Mouse (Mus musculus) hindlimb bud, embryonic 11.5 days (tissue): ENCODE results near the gene Sun1.

ENCODE experiments used
- DNase-seq: peaks from one replicate; pipeline ENCODE4 v3.0.0-alpha.2; 2012; ENCODE audit warnings: low read depth, low spot score; ENCODE audit errors: extremely low spot score

Gene Sun1

DNA sequence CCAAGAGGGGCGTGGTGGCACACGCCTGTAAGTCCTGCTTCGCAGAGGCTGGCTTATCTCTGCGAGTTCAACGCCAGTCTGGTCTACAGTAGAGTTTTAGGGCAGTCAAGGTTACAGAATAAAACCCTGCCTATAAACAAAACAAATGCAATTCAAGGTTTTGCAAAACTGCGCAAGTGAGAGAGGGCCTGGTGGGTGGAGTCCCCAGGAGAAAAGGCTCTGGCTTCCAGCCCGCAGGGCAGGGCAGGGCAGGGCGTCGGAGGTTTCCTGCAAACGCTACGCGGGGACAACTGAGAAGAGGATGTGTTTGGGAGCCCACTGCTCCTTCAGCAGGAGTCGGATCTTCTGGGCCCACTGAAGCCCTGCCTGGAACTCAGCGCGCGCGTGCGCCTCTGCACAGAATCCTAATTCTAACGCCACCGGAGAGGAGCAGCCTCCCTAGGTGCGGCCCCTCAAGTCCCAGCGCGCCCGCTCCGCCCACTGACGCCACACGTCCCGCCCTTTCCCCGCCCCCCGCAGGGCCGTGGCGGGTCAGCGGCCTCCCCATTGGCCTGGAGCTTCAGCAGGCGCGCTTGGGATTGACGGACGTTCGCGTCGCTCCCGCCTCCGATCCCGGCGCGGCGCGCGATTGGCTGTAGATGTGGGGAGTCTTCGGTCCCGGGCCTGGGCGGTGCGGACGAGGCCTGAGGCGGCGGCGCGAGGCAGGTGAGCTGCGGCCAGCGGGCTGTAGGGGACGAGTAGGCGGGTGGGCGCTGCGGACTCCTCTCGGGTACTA is at the start of gene Sun1:
TSS of gene Sun1 (plus strand) at position 643 of the 775 bp plus-strand sequence.
- DNase-seq, result peak; percentile 62

DNA sequence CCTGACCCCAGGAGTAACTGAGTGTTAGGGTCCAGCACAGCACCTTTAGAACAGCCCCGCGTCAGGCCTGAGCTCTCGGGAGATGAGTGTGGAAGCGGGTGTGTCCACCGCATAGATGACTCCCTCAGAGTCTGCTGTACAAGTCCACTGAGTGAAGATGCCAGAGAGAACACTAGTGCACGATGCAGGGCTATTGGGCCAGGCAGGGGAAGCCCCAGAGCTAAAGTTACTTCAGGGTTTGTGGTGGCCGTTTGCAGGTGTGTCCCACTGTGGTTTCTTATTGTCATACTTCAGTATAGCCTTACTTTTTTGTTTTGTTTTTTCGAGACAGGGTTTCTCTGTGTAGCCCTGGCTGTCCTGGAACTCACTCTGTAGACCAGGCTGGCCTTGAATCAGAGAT is 39.5 kb upstream of the Sun1 start:
- no peak for DNase-seq

DNA sequence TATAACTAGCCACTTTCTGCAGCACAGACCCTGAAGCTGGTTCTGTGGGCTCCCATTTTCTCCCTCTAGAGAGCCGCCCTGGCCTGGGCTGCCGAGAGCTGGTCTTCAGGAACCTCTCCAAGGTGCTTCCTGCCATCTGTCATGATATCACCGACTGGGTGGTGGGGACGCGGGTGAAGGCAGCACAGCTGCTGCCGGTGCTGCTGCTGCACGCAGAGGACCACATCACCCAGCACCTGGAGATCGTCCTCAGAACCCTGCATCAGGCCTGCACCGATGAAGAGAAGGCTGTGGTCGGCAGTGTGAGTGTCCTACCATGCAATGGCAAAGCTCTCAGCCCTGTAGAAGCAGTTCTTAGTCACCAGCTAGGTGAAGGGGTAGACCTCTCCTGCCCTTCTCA is 38.8 kb upstream of the Sun1 start:
- no peak for DNase-seq

DNA sequence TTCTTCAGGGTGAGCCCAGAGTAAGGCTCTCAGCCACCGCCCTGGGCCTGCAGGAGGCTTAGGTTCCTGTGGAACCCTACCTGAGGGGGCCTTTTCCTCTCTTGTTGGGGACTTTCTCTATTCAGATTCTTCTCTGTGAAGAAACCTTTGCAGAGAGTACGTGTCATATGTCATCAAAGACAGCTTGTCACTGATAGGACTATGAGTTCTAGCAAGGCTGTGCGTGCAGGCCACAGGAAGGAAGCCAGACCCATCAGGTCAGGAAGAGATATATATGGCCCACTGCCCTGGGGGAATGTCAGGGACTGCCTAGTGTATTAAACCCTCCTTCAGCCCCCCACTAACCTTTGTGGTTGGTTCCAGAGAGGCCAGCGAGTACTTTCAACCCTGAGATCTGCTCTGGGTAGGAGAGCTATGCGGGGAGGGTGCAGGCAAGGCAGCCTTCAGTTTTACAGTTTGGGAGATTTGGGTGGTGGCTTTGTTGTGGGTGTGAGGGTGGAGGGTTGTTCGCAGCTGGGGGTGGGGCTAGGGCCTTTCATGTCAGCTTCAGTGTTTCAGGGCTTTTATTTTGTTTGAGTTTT is 33.6 kb upstream of the Sun1 start:
- no peak for DNase-seq

DNA sequence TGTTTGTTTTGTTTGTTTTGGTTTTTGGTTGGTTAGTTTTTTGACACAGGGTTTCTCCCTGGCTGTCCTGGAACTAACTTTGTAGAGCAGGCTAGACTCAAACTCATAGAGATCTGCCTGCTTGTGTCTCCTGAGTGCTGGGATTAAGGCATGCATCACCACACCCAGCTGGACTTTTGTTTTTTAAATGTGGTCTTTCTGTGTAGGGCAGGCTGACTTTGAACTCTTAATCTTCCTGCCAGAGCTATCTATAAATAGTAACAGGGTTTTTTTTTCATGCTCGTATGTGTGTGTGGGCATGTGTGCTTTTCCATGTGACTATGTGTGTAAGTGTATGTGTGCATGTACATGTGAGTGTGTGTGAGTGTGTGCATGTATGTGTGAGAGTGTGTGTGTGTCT is 32.9 kb upstream of the Sun1 start:
- DNase-seq, result no peak

DNA sequence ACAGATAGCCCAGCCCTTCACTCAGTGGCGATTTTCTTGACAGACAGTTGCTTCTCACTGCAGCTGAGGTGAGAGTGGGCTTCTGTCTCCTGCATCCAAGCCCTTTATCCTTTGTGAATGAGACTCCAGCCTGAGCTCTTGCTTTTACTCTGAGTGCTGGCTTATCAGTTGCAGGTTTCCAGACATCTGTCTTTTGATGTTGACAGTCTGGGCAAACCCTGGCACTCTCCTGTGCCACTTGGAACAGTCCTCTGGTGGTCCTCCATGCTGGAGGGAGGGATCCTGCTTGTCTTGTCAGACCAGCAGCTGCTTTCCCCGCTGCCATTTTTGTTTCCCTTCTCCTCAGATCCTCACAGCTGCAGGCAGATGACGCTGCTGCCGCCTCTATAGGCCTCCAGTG is 28.5 kb upstream of the Sun1 start:
- DNase-seq, result no peak

DNA sequence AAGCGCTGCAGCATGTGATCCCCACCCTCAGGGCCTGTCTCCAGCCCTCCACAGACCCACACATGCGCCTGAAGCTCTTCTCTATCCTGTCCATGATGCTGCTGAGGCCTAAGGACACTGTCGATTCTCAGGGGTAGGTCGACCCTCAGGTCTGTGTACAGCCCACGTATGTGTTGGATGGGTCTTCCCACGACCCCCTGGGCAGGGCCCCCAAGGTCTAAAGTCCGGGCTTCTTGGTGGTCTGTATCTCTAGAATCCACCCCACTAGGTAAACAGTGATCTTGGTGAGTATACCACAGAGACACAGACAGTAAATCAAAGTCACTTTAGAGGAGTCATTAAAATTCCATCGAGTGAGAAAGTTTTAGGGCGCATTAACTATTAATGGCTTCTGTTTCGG is 26.3 kb upstream of the Sun1 start:
- DNase-seq, result no peak

DNA sequence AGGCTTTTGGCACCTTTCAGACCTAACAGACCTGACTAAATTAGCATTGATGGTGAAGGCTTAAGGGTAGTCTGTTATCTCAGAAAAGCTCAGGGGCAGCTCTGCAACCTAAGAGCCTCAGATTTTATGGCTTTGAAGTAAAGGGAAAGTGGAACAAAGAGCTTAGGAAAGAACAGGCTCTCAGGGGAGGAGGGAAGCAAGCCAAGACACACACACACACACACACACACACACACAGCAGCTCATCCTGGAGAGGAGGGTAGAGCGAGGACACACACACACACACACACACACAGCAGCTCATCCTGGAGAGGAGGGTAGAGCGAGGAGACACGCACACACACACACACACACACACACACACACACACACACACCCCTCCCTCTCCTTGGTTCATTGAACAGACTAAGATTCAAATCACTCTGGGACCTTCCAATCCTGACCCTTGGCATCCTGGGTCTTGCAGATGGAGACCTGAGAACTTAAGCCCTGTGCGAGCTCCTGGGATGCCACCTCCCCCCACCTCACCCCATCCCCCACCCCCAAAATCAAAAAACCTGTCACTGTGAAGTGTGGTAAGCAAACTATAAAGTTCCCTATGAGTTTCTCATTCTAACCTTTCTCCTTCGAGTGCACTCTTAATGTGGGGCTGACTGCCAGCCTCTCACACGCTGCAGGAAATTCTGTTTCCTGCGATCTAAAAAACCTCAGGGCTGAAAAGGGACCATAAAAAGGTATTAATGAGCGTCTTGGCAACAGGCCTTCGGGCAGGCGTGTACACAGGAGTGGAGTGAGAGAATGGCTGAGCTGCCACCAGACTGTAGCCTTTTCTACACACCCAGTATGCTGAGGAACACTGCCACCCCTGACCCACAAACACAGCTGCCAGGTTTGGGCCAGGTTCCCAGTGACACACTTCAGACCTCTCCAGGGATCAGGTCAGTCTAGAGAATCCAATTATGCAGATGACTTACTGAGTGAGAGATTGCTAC is 25.6 kb upstream of the Sun1 start:
- no peak for DNase-seq

DNA sequence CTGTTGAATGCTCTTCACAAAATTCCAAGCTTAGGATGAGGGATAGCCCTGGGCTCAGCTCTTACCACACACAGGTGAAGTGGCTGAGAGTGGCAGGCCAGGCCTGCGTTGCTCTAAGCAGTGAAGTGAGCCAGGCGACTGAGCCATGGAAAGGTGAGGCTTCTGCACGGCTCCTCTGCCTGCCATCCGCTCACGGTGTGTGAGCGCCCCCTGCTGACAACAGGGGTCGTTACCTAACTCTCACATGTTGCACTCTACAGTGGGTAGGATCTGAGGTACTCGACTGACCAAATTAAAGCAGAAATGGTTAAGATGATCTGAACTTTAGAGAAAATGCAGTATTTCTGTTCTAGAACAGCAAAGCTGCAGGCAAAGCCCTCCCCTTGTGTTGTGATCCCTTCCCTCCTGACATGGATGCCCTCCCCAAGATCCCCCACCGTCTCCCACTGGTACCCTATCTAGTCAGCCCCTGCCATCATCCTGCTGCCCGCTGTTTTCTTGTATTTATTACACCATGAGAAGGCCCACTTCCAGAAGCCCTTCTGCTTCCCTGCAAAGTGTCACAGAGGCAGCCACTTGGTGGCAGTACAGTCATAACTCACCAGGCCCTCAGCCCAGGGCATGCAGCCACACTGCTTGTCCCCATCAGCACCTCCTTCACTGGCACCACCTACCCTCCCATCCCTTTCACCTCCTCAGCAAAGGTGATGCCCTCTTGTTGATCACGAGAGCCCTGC is 21.4 kb upstream of the Sun1 start:
- DNase-seq, result peak; percentile 37

DNA sequence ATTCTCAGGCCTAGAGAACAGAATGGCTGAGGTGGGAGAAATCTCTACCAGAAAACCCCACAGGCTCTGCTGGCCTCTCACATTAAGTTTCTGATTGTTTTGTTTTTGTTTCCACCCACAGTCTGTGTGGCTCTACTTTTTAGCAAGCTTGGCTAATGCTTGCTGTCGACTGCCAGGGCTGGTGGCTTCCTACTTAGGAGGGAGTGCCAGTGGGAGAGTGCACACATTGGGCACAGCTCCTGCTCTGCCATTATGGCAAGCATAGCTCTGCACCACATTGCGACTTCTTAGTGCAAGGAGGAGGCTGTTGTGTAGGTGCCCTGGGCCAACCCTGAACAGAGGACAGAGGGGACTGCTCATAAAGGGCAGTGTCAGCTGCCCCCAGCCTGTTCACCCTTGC is 17.3 kb upstream of the Sun1 start:
- no peak for DNase-seq

DNA sequence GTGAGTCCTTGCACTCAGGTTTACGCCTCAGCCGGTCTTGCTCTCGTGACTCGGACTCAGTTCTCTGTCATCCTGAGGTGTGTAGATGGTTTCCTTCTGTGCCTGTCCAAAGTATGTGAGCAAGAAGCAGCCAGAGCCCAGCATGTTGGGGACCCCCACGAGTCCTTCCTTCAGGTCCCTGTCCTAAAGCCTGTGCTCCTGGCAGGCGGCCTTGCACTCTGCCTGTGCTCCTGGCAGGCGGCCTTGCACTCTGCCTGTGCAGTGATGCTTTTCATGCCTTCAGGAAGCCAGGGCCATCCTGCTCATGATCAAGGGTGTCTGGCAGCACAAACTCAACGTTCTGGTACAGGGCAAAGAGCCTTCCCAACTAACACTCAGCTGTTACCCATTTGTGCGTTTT is 16.8 kb upstream of the Sun1 start:
- DNase-seq, result no peak

DNA sequence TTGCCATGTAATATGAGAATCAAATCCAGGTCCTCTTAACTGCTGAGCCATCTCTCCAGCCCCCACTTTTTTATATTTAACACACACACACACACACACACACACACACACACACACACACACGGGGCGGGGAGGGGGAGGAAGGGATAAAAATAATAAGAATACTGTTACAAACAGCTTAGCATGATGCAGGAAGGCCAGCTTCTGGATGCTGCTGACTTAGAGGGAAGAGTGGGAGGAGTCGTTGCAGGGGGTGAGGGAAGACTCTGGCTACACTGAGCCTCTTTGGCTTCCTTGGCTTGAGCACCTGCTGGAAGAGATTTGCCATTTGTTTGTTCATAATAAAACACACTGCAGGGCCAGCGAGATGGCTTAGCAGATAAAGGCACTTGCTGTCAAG is 15.5 kb upstream of the Sun1 start:
- no peak for DNase-seq

DNA sequence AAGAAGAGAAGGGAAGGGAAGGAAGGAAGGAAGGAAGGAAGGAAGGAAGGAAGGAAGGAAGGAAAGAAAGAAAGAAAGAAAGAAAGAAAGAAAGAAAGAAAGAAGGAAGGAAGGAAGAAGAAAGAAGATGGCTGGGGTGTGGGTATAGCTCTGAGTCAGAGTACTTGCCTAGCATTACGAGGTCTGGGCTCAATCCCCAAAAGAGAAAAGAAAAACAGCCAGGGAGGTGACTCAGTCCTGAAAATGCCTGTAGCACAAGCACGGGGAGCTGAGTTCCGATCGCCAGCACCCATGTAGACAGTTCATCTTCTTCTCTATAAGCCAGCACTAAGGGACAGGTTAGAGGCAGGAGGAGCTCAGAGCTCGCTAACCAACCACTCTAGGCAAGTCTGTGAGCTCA is 10.7 kb upstream of the Sun1 start:
- no peak for DNase-seq

DNA sequence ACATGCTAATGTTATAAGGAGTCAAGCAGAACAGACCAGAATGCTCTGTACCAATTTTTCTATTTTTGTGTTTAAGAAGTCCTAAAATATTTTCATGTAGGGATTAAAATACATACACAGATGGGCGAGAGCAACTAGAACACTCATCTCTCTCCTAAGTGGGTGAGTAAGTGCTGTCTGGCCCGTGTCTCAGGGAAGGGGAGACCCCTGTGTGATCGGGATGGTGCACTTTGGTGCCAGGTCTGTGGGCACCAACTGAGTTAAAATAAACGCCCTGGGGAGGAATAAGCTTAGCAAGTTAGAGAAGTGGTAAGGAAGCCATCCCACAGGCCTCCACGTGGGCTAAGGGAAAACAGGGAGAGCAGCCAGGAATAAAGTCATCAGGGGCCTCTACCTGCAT is 9.5 kb upstream of the Sun1 start:
- DNase-seq, result no peak

DNA sequence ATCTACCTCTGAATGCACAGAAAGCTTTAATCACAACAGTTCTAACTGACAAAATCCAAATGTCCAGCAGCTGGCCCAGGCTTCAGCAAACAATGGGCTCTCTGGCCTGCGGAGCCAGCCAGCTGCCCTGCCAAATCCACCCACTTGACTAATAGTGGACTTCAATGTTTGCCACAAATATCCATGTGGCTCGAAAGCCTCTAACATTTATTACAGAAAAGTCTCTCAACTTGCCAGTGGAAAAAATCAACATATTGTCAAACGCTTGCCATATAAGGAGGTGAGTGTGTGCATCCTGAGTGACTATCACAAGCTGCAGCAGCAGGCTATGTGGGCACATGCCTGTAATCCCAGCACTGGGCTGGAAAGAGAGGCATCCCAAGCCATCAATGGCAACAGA is 1.7 kb upstream of the Sun1 start:
- no peak for DNase-seq

DNA sequence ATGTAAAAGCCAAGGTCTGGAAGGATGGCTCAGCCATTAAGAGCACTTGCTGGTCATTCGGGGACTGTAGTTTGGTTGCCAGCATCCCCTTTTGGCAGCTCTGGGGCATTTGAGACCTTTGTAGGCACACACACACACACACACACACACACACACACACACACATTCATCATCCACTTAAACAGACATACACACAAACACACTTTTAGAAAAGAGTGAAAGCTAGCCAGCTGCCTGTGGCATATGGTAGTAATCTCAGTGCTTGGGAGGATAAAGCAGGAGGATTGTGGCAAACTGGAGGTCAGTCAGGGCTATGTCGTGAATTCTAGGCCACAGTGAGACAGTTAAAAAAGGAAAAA is 822 bp upstream of the Sun1 start:
- no peak for DNase-seq

DNA sequence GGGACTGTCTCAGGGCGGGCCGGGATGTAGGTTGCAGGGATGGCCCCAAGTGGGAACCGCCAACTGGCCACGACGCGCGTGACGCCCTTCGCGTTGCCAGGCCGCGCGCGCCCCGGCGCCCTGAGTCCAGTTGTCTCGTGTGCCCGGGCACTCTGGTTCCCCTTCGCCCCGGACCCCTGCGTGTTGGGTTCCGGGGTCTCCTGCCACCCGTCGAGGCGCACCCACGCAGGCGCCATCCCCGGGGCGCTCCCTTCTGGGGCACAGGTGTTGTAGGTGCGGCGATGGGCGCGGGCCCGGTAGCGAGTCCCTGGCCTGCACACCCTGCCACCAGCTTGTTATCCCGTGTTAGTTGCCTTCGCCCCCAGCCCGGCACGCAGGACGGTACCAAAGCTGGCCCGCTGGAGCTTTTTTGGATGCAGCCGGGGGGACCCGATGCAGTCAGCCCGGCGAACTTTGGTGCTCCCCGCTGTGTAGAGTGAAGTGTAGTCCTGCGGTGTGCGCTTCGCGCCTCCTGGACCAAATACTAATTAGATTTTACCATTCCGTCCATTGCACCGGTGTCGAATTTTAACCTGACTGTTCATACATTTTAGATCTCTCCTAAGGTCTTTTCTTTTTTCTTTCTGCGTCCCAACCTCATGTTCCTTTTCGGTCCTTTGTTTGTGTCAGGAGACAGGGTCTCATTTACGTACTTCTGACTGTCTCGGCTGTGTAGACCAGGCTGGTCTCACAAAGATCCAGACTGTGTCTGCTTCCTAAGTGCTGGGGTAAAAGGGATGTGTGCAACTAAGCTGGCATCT is 533 bp downstream of the Sun1 start:
- no peak for DNase-seq

DNA sequence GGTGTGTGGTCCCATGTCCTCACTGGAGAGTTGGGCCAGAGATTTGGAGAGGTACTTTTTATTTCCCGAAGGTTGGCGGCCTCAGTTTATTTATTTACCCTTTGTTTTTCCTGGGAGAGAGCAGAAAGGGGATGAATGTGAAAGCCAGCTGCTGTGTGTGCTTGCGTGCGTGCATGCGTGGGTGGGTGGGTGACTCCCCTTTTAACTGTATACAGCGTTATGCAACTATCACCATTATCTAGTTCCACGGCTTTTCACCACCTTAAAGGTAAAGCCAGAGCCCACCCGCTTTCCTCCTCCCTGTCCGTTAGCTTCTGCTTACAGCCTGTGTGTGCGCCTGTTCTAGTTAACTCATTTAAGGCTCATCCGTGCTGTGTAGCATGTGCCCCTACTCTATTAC is 1.7 kb downstream of the Sun1 start:
- DNase-seq, result no peak

DNA sequence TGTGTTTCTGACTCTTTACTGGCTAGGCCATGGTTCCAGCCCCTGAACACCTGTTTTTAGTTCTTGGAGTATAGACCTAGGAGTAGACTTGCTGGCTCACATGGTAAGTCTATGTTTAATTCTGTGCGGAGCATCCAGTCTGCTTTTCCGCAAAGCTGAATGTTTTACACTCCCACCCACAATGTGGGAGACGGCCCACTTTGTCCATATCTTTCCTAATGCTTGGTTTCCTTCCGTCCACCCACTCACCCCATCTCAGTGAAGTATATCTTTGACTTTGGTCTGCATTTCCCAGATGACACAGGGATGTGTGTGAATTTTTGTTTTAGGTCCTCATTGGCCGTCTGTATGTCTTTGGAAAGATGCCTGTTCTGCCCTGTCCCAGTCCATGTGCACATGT is 2.9 kb downstream of the Sun1 start:
- no peak for DNase-seq

DNA sequence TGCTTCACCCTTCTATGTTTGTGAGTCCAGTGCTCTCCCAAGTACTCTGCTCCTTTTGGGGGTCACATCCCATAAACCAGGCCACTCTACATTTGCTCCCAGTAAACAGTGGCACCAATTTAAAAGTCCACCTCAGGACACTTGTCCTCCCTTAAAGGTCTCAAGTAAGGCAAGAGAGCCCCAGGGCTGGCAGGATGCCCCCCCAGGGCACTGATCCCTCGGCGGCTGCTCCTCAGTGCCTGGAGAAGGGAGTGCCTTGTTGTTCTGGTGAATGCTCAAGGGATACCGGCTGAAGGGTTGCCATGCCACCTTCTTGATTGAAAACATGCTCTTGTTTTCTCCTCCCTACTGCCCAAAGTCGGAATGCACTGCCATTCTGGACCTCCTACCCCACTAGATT is 5.6 kb downstream of the Sun1 start:
- DNase-seq, result no peak
